Mouse (Mus musculus): Measurements from ENCODE around the gene Clip4.

DNA sequence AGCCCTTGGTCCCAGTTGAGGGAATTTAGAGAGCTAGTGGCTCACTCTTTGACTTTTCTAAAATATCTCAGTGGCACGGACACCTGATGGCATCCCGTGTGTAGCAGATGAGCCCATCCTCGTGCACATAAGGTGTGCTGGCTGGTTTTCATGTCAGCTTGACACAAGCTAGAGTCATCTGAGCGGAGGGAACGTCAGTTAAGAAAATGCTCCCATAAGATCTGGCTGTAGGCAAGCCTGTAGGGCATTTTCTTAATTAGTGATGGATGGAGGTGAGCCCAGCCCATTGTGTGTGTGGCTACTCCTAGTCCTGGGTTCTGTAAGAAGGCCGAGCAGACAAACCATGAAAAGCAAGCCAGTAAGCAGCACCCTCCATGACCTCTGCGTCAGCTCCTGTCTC, 103.7 kb downstream of the Clip4 start:
- TF ChIP-seq CTCF (IDR thresholded peaks at IDR 0.05; ENCODE audit: insufficient read depth, low read length) (no peak), POLR2A (IDR thresholded peaks at IDR 0.05; ENCODE audit: borderline replicate concordance, extremely low read depth, low read depth, low read length) (no peak)

Data from lung, adult 2 months (tissue).